Mouse (Mus musculus) sigmoid colon, adult 10 weeks (tissue): ENCODE measurements around the gene Glb1l2. TPM values are rescaled to one million over a fixed set of nuclear protein-coding genes. Genes with fewer than 3 reads are reported as not detected.

Experiments
- polyA plus RNA-seq: library from polyadenylated mRNA; stranded (reverse); fragments of 350-450 nt; fragmentation: Illumina TruSeq; extraction: RNeasy Lipid Tissue Mini Kit (QIAGEN cat#74804); gene quantifications from one replicate; pipeline ENCODE4 v1.2.3, GENCODE M21; 2014; ENCODE audit warnings: low read depth, low replicate concordance

Glb1l2 gene
- 2.8 TPM for polyA plus RNA-seq

GRCm38 (mm10) chr9:26805935-26806666, at the start of gene Glb1l2:
Glb1l2 (minus strand) TSS chr9:26806468.

GRCm38 (mm10) chr9:26733206-26733891, 72.9 kb downstream of the Glb1l2 start, which contains the start of gene B3gat1:
B3gat1 (plus strand) TSS chr9:26733728.

Other genes with a start within 250 kb of the Glb1l2 start
- not detected for gene B3gat1, start 72.7 kb downstream of the Glb1l2 start, polyA plus RNA-seq
- gene Glb1l3, start 54.4 kb upstream of the Glb1l2 start, polyA plus RNA-seq: not detected
- not detected for gene Gm1110, start 116.6 kb upstream of the Glb1l2 start, polyA plus RNA-seq
- 20.3 TPM for gene Acad8, start 193.1 kb upstream of the Glb1l2 start, polyA plus RNA-seq
- 46.7 TPM for gene Thyn1, start 193.2 kb upstream of the Glb1l2 start, polyA plus RNA-seq
- gene Vps26b, start 223.6 kb upstream of the Glb1l2 start, polyA plus RNA-seq: 30.7 TPM
- gene Ncapd3, start 223.7 kb upstream of the Glb1l2 start, polyA plus RNA-seq: 22.3 TPM